Mouse (Mus musculus) midbrain, embryonic 14.5 days (tissue): ENCODE data around the gene Frmd4a. TPM values are rescaled to one million over a fixed set of nuclear protein-coding genes. Genes with fewer than 3 reads are reported as not detected.
"Not testable (repeated sequence)": the region's sequence is repeated elsewhere in the genome, so short reads cannot be mapped to it uniquely, and the experiment has no call there.

ENCODE experiments used
- ATAC-seq: fragments of 200-750 bp; cut with Nextera tagmentation; 2 replicates; pipeline ENCODE4 v1.8.0; 2017; ENCODE audit warnings: moderate number of reproducible peaks, moderate library complexity; ENCODE audit not compliant: low FRiP score, low TSS enrichment
- DNase-seq: peaks from one replicate; pipeline ENCODE4 v3.0.0-alpha.2; 2015
- H3K27ac ChIP-seq: fragments of 300-500 bp; sonication (generic); replicated peaks from 2 replicates; pipeline ENCODE4 v1.5.1; 2014; ENCODE audit warnings: mild to moderate bottlenecking, low read depth, low read length, moderate library complexity
- H3K27me3 ChIP-seq: fragments of 300-500 bp; sonication (generic); 2 replicates; pipeline ENCODE4 v1.6.1; 2014; ENCODE audit warnings: low read length, control low read depth, mixed read lengths; ENCODE audit not compliant: control insufficient read depth, insufficient read depth
- H3K36me3 ChIP-seq: fragments of 300-500 bp; sonication (generic); 2 replicates; pipeline ENCODE4 v1.6.1; 2014; ENCODE audit warnings: low read length, control low read depth; ENCODE audit not compliant: control insufficient read depth, insufficient read depth
- H3K4me1 ChIP-seq: fragments of 300-500 bp; sonication (generic); 2 replicates; pipeline ENCODE4 v1.6.1; 2014; ENCODE audit warnings: mild to moderate bottlenecking, antibody characterized with exemption, low read length, control low read depth; ENCODE audit not compliant: control insufficient read depth, insufficient read depth
- H3K4me2 ChIP-seq: fragments of 300-500 bp; sonication (generic); 2 replicates; pipeline ENCODE4 v1.6.1; 2014; ENCODE audit warnings: mild to moderate bottlenecking, low read length, moderate library complexity
- H3K4me3 ChIP-seq: fragments of 300-500 bp; sonication (generic); replicated peaks from 2 replicates; pipeline ENCODE4 v1.5.1; 2014; ENCODE audit warnings: low read depth, low read length
- H3K9ac ChIP-seq: fragments of 300-500 bp; sonication (generic); replicated peaks from 2 replicates; pipeline ENCODE4 v1.6.1; 2014; ENCODE audit warnings: mild to moderate bottlenecking, low read length, moderate library complexity
- H3K9me3 ChIP-seq: fragments of 300-500 bp; sonication (generic); 2 replicates; pipeline ENCODE4 v1.6.1; 2016; ENCODE audit warnings: low read length, control low read depth, mixed read lengths; ENCODE audit not compliant: control insufficient read depth
- WGBS: fragments of 180-500 bp; shearing (Covaris S2); extraction: QIAGEN DNeasy Blood & Tissue Kit; methylation state at CpG from one replicate; pipeline ENCODE4 v1.1.7; 2014; 5-methylcytosine and 5-hydroxymethylcytosine counted together
- polyA plus RNA-seq: library from polyadenylated mRNA; unstranded; fragments of >200 nt; fragmentation: Nextera tagmentation; extraction: Ambion mirVana; gene quantifications from 2 replicates; pipeline ENCODE4 v1.2.1, GENCODE M21; 2014

The Frmd4a gene
- polyA plus RNA-seq, 1 experiment from 2014 or later, result 68.4 TPM

GRCm38 (mm10) chr2:4558651-4559203, 541.2 kb downstream of the Frmd4a start:
- ATAC-seq (no peak), DNase-seq (no peak)
- Histone ChIP-seq H3K36me3 (no peaks in the 10 kb centered on the region; the same call in 1 of the 2 replicates), H3K4me2 (peak overlapping the region; percentile 62), H3K27ac (peak overlapping the region; percentile 76), H3K9ac (peak overlapping the region; percentile 43), H3K4me3 (peak overlapping the region; percentile 33), H3K9me3 (no peaks in the 10 kb centered on the region), H3K4me1 (peaks cover 55% of the 10 kb centered on the region), H3K27me3 (no peaks in the 10 kb centered on the region)
- WGBS, result 11% methylated on average over 8 of the region's 8 CpGs

GRCm38 (mm10) chr2:4559211-4559882, 541.8 kb downstream of the Frmd4a start:
- peak overlapping the region; percentile 62 for H3K4me2 ChIP-seq

GRCm38 (mm10) chr2:4559883-4560247, 542.3 kb downstream of the Frmd4a start:
- peaks cover 55% of the 10 kb centered on the region for H3K4me1 ChIP-seq
- H3K27me3 ChIP-seq, result no peaks in the 10 kb centered on the region
- 2% methylated on average over 8 of the region's 8 CpGs for WGBS
- no peaks in the 10 kb centered on the region for H3K9me3 ChIP-seq
- H3K36me3 ChIP-seq, result no peaks in the 10 kb centered on the region
- peak overlapping the region; percentile 43; the same call in 1 of the 2 replicates for H3K9ac ChIP-seq
- H3K4me3 ChIP-seq, result peak overlapping the region; percentile 33
- H3K27ac ChIP-seq, result peak overlapping the region; percentile 76
- ATAC-seq, result peak; percentile 28; the same call in 1 of the 2 replicates
- H3K4me2 ChIP-seq, result peak overlapping the region; percentile 62
- no peak for DNase-seq

More at GRCm38 (mm10) chr2:4559211-4559882, 541.8 kb downstream of the Frmd4a start:
- Histone ChIP-seq H3K27ac (peak overlapping the region; percentile 76), H3K27me3 (no peaks in the 10 kb centered on the region), H3K9me3 (no peaks in the 10 kb centered on the region), H3K4me3 (peak overlapping the region; percentile 33), H3K36me3 (no peaks in the 10 kb centered on the region), H3K4me1 (peaks cover 55% of the 10 kb centered on the region), H3K9ac (peak overlapping the region; percentile 43)
- WGBS, result under 1% methylated on average over 27 of the region's 27 CpGs
- DNase-seq (peak; percentile 84), ATAC-seq (peak; percentile 73)

- Histone ChIP-seq H3K4me2 (peak overlapping the region; percentile 62), H3K4me1 (peaks cover 51% of the 10 kb centered on the region), H3K9ac (peak overlapping the region; percentile 41; the same call in 1 of the 2 replicates), H3K4me3 (peak overlapping the region; percentile 33)
- H3K27me3 ChIP-seq, H3K36me3 ChIP-seq, H3K9me3 ChIP-seq, H3K27ac ChIP-seq, DNase-seq, ATAC-seq: not testable (repeated sequence)
- WGBS, result 10% methylated on average over 2 of the region's 2 CpGs
Observed at GRCm38 (mm10) chr2:4560516-4560915, 543.0 kb downstream of the Frmd4a start.

- Histone ChIP-seq H3K9ac (peak overlapping the region; percentile 41; the same call in 1 of the 2 replicates), H3K27me3 (no peaks in the 10 kb centered on the region), H3K4me3 (peak overlapping the region; percentile 33), H3K4me1 (peaks cover 44% of the 10 kb centered on the region), H3K4me2 (peak overlapping the region; percentile 62), H3K9me3 (no peaks in the 10 kb centered on the region), H3K27ac (0 out of 2 replicates have a peak overlapping the region, but pooled peaks have one; percentile 20), H3K36me3 (peaks cover 10% of the 10 kb centered on the region)
- 20% methylated on average over 5 of the region's 5 CpGs for WGBS
- no peak for DNase-seq
- no peak for ATAC-seq
Observed at GRCm38 (mm10) chr2:4561196-4561595, 543.7 kb downstream of the Frmd4a start.

- no peaks in the 10 kb centered on the region for H3K9me3 ChIP-seq
- H3K36me3 ChIP-seq, result peaks cover 20% of the 10 kb centered on the region
- no peak overlapping the region for H3K4me3 ChIP-seq
- no peaks in the 10 kb centered on the region for H3K27me3 ChIP-seq
- H3K9ac ChIP-seq, result no peak overlapping the region
- H3K27ac ChIP-seq, result no peak overlapping the region
- ATAC-seq (no peak), DNase-seq (no peak)
- H3K4me2 ChIP-seq, result peak overlapping the region; percentile 62
- WGBS, result 61% methylated on average over 3 of the region's 3 CpGs
- peaks cover 34% of the 10 kb centered on the region for H3K4me1 ChIP-seq
Observed at GRCm38 (mm10) chr2:4562373-4562772, 544.9 kb downstream of the Frmd4a start.

- peaks cover 32% of the 10 kb centered on the region for H3K4me1 ChIP-seq
- no peak overlapping the region for H3K9ac ChIP-seq
- H3K27ac ChIP-seq, result no peak overlapping the region
- ATAC-seq (no peak), DNase-seq (no peak)
- peak overlapping the region; percentile 62 for H3K4me2 ChIP-seq
- no peaks in the 10 kb centered on the region for H3K27me3 ChIP-seq
- H3K9me3 ChIP-seq, result no peaks in the 10 kb centered on the region
- H3K36me3 ChIP-seq, result peaks cover 21% of the 10 kb centered on the region
- H3K4me3 ChIP-seq, result no peak overlapping the region; the same call in 1 of the 2 replicates
- 59% methylated on average over 5 of the region's 5 CpGs for WGBS
Observed at GRCm38 (mm10) chr2:4562826-4563225, 545.3 kb downstream of the Frmd4a start.

GRCm38 (mm10) chr2:4563322-4563721, 545.8 kb downstream of the Frmd4a start:
- peaks cover 23% of the 10 kb centered on the region for H3K36me3 ChIP-seq
- H3K9ac ChIP-seq, result no peak overlapping the region
- H3K9me3 ChIP-seq, result no peaks in the 10 kb centered on the region
- H3K4me3 ChIP-seq, result 0 out of 2 replicates have a peak overlapping the region, but pooled peaks have one; percentile 2
- peaks cover 27% of the 10 kb centered on the region for H3K4me1 ChIP-seq
- ATAC-seq, result no peak
- WGBS, result 60% methylated on average over 1 of the region's 1 CpGs
- no peak overlapping the region for H3K27ac ChIP-seq
- H3K4me2 ChIP-seq, result peak overlapping the region; percentile 62; the same call in 1 of the 2 replicates
- H3K27me3 ChIP-seq, result no peaks in the 10 kb centered on the region
- no peak for DNase-seq
